Mouse (Mus musculus) spleen, embryonic (tissue): ENCODE data around the gene Pias4.
"Not testable (repeated sequence)": the region's sequence is repeated elsewhere in the genome, so short reads cannot be mapped to it uniquely, and the experiment has no call there.

ENCODE experiments used
- CTCF ChIA-PET: fragments of 350-600 bp; sonication (Branson Sonifier 250); formaldehyde crosslinking; loops from one replicate; lab custom pipeline; 2022; lab: Charles Lee

Pias4 gene

DNA sequence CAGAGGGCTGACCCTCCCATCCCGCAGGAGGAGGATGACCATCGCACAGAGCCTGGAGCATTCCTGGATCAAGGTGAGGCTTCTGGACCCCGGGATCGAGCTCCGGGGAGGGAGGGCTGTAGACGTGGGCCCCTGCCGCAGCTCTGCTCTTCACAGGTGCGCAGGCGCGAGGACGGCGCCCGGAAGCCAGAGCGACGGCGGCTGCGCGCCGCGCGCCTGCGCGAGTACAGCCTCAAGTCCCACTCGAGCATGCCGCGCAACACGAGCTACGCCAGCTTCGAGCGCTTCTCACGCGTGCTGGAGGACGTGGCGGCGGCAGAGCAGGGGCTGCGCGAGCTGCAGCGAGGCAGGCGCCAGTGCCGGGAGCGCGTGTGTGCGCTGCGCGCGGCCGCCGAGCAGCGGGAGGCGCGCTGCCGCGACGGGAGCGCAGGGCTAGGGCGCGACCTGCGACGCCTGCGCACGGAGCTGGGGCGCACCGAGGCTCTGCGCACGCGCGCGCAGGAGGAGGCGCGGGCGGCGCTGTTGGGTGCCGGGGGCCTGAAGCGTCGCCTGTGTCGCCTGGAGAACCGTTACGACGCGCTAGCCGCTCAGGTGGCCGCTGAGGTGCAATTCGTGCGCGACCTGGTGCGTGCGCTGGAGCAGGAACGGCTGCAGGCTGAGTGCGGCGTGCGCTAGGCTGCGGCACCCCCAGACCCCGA lies 24.7 kb upstream of the Pias4 start:
- CTCF ChIA-PET, result interaction anchor here (0.6 to 1.4 kb wide), 2 partner anchors 25 to 303 kb away, joined by 3 read pairs; no protein-coding TSS in a partner anchor

DNA sequence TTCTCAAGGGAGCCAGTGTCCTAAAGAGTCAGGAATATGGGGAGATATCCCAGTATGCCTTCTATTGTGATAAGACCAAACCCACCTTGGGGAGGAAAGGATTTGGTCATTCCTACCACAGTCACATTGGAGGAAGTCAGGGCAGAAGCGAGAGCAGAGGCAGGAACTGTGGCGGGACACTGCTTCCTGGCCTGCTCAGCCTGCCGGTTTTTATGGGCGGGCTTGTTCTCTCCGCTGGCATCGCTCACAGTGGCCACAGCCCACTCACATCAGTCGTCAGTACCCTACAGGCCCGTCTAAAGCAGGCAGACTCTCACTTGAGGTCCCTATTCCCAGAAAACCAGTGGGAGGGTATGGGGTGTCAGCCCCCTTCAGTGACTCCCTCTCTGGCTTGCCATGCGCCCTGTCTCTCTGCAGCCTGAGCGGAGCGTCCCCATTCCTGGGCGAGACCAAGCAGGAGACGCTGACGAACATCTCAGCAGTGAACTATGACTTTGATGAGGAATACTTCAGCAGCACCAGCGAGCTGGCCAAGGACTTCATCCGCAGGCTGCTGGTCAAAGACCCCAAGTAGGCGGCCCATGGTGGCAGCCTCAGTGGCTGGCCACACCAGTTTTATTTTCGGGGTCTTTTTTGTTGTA lies 23.7 kb upstream of the Pias4 start:
- CTCF ChIA-PET, result no interaction called here

DNA sequence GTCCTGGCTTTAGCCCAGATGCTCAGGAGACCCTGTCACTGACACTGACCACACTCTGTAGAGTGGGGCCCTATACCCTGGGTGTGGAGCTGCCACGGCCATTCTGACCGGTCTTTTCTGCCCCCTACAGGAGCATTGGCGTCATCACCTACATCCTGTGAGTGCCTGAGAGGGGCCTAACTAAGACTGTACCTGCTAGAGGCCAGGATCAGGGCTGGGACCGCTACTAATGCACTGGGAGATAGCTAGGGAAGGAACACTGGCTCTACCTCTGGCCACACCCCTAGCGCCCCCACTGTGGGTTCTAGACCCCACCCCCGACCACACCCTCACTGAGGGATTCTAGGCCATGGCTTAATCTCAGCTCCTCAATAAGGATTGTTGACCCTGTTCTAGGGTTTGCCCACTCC lies 23.2 kb upstream of the Pias4 start:
- CTCF ChIA-PET, result interaction anchor here (0.8 kb wide), 1 partner anchor 117 kb away, joined by 3 read pairs; no protein-coding TSS in a partner anchor

DNA sequence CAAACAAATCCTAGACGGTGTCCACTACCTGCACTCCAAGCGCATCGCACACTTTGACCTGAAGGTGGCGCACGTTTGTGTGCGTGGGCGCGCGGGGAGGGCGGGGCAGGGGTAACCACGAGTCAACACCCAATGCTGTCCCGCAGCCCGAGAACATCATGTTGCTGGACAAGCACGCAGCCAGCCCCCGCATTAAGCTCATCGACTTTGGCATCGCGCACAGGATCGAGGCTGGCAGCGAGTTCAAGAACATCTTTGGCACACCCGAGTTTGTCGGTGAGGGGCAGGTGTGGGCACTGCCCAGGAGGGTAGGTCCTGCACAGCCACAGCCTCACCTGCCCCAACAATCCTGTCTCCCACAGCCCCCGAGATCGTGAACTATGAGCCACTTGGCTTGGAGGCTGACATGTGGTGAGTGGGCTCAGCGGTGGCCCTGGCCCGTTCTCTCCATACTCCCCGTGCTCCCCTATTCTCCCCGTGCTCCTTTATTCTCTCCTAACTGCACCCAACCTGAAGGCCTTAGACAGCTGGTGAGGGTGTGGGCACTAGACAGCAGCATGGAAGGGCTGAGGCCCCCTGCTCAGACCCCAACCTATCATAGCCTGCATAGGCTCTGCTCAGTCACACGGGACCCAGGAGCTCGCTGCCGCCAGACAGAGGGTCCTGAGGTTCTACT lies 22.7 kb upstream of the Pias4 start:
- CTCF ChIA-PET, result interaction anchor here (0.7 to 0.8 kb wide), 2 partner anchors 27 to 116 kb away, joined by 3 to 5 read pairs; no protein-coding TSS in a partner anchor

DNA sequence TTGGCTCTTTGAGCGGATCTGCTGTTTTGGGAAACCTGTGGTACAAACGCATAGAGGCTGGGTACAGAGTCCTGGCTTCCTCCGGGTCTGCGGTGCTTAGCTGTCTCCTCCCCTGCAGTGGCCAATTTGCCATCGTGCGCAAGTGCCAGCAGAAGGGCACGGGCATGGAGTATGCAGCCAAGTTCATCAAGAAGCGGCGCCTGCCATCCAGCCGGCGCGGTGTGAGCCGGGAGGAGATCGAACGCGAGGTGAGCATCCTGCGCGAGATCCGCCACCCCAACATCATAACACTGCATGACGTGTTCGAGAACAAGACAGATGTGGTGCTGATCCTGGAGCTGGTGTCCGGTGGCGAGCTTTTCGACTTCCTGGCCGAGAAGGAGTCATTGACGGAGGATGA lies 22.1 kb upstream of the Pias4 start:
- CTCF ChIA-PET, result interaction anchor here (0.7 kb wide), 1 partner anchor 28 kb away, joined by 5 read pairs; no protein-coding TSS in a partner anchor

DNA sequence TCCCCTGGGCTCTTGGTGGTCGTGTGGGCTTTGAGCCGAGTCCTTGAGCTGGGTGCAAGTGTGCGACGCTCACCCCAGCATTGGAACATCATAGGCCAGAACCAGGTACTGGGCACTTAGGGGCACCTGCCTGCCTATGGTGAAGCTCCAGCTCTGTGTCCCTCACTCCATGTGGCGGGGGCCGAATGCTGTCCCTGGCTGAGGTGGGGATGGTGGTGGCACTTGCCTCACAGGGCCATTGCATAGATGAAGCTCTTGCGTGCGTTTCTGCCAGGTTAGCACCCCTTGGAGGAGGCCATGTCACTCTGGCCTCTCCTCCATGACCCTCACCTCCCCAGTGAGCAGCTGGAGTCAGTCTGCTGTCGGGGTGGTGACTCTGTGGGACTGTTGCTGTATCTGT lies 19.4 kb upstream of the Pias4 start:
- CTCF ChIA-PET, result no interaction called here

DNA sequence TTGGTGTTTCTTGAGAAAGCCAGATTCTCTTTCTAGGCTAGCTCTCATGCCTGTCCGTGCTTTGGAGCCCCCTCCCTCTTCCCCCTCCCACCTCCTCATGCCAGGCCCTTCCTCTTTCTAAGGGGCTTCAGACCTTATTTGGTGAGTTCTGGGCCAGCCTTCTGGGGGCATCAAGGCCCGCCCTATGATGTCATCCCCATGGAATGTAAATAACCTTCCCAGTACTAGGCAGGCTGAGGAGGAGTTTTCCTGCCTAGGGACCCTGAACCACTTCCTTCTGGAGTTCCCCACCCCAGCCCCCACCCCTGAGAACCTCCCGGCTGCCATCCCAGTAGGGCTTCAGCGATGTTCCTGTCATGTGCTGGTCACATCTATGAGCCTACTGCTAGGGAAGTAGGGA lies 17.0 kb upstream of the Pias4 start:
- CTCF ChIA-PET, result no interaction called here

DNA sequence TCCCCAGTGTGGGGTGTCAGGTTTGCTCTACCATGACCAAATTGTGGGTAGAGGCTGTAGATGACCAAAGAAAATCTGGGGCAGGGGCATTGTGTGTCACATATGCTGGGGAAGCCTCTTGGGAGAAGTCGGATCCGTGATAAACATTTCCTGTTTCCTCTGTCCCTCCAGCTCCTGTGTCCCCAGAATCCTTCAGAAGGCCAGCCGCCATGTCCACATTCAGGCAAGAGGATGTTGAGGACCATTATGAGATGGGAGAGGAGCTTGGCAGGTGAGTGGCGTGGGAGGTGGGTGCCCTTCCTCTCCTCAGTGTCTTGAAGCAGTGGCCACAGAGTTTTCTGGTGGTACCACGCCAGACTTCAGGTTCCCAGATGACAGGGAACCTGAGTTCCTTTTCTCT lies 16.1 kb upstream of the Pias4 start, which contains the start of gene 4930442H23Rik:
TSS of gene 4930442H23Rik (minus strand) at position 45 of the 400 bp plus-strand sequence.
- CTCF ChIA-PET, result no interaction called here

DNA sequence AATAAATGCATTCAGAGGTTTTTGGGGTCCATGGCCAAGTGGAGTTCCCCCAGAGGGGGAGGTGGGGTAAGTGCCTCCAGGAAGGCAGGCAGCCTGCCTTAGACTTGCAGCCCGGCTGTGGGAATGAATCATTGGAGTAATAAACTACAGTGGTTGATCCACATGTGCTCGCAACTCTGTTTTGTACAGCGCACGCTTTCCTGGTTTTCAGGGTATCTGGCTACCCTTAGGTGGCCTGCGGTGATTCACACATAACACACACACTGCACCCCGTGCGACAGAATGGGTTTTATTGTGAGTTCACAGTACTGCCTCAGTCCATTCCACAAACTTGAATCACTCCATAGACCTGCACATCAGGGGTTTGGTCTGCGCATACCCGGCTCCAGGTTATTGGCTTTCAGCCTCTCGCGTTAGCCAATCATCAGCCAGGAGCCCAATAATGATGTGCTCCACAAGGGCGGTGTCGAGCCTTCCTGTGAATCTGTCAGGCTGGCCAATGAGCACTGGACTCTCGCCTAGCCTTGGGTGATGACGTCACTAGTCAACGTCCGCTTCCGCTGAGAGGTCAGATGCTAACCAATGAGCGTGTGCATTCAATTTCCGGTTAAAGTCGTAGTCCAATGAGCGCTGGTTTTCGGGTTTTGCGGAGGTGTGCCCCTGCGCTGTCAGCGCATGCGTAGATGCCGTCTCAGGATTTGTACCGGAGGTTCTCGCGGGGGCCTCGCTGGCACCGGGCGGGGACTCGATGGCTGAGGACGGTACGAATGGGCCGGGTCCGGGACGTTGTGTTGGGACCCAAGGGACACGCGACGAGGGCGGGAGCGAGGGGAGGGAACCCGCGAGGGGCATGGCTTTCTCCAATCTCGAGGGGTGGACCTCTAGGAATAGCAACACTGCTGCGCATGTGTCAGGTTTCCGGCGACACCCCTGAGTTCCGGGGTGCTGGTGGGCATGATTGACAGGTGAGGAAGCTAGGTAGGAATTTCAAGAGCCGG lies 14.9 kb upstream of the Pias4 start, which contains the start of gene Dapk3:
TSS of gene Dapk3 (plus strand) at position 670 of the 998 bp plus-strand sequence.
- CTCF ChIA-PET, result no interaction called here

DNA sequence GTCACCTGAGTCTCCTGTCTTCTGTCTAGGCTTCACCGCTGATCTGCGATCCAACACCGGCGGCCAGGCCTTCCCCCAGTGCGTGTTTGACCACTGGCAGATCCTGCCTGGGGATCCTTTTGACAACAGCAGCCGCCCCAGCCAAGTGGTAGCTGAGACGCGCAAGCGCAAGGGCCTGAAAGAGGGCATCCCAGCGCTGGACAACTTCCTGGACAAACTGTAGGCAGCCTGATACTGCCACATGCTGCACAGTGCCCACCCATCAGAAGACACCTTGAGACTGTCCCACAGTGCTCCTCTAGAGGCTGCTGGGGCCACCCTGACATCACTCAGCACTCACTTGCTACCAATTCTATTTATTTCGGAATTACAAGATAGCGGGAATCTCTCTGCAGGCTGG lies 14.1 kb upstream of the Pias4 start:
- CTCF ChIA-PET, result not testable (repeated sequence)

DNA sequence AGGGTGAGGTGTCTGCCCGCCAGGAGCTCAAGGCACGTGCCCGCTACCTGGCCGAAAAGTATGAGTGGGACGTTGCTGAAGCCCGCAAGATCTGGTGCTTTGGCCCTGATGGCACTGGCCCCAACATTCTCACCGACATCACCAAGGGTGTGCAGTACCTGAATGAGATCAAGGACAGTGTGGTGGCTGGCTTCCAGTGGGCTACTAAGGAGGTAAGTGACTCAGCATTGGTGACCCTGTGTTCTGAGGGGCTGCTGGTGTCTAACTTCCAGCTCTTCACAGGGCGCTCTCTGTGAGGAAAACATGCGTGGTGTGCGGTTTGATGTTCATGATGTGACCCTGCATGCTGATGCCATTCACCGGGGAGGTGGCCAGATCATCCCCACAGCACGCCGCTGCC lies 13.2 kb upstream of the Pias4 start:
- CTCF ChIA-PET, result no interaction called here

DNA sequence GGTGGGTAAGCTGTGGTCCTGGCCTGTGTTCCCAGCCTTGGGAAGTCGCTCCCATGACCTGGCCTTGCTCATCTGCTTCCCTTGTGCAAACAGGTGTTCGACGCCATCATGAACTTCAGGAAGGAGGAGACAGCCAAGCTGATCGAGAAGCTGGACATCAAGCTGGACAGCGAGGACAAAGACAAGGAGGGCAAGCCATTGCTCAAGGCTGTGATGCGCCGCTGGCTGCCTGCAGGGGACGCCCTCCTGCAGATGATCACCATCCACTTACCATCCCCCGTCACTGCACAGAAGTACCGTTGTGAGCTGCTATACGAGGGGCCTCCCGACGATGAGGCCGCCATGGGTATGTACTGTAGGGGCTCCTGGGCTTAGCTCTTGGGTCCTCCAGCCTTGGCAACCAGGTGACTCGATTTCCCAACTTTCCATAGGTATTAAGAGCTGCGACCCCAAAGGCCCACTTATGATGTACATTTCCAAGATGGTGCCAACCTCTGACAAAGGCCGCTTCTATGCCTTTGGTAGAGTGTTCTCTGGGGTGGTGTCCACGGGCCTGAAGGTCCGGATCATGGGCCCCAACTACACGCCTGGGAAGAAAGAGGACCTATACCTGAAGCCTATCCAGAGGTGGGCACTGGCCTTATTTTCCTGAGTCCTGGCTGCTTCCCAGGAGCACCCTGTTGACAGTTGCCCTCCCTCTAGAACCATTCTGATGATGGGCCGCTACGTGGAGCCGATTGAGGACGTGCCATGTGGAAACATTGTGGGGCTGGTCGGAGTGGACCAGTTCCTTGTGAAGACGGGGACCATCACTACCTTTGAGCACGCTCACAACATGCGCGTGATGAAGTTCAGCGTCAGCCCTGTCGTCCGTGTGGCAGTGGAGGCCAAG lies 12.0 kb upstream of the Pias4 start:
- CTCF ChIA-PET, result no interaction called here

DNA sequence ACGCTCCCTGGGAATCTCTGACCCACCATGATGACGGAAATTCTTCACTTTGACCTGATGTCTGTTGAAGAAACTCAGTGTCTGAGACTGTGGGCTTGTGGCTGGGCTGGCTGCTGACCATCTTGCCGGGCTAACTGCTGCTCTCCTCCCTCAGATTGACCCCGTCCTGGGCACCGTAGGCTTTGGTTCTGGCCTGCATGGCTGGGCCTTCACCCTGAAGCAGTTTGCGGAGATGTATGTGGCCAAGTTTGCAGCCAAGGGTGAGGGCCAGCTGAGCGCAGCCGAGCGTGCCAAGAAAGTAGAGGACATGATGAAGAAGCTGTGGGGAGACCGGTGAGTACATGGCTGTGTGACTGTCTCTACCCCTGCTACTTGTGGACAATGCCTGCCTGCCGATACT lies 11.2 kb upstream of the Pias4 start:
- CTCF ChIA-PET, result no interaction called here

DNA sequence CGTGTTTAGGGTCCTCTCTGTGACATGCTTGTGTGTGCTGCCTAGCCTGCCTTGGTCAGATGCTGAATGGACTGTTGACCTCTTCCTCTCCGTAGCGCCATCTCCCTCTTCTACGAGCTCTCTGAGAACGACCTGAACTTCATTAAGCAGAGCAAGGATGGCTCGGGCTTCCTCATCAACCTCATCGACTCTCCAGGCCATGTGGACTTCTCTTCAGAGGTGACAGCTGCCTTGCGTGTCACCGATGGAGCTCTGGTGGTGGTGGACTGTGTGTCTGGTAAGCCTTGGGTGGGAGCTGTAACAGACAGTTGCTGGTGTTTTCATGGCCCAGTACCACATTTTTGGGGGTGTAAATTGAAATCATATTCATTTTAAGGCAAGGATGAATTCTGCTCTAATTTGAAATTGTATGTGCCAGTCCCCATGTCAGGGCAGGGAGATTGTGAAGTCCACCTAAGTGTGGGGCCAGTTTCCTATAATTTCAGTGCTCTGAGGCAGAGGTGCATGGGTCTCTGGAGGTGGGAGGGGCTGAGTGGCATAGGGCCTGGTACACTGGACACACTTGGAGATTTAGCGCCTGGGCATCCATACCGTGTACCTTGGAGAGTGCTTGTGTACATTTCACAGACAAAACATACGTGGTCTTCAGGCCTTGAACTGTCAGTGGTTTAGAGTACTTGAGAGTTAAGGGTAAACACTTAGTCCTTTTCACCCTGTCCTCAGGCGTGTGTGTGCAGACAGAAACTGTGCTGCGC lies 10.4 kb upstream of the Pias4 start:
- CTCF ChIA-PET, result no interaction called here

DNA sequence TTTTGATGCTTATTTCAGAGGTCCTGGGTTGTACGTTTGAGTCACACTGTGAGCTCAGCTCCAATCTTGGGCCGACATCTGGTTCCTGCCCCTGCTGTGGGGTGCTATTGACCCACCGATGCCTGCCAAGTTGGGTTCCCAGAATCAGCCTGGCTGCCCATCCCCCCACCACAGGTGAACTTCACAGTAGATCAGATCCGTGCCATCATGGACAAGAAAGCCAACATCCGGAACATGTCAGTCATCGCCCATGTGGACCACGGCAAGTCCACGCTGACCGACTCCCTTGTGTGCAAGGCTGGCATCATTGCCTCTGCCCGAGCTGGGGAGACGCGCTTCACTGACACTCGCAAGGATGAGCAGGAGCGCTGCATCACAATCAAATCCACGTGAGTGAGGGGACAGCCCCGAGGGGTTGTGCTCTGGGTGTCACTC lies 9.8 kb upstream of the Pias4 start:
- CTCF ChIA-PET, result interaction anchor here (0.7 kb wide), 1 partner anchor 15 kb away, joined by 3 read pairs; no protein-coding TSS in a partner anchor

DNA sequence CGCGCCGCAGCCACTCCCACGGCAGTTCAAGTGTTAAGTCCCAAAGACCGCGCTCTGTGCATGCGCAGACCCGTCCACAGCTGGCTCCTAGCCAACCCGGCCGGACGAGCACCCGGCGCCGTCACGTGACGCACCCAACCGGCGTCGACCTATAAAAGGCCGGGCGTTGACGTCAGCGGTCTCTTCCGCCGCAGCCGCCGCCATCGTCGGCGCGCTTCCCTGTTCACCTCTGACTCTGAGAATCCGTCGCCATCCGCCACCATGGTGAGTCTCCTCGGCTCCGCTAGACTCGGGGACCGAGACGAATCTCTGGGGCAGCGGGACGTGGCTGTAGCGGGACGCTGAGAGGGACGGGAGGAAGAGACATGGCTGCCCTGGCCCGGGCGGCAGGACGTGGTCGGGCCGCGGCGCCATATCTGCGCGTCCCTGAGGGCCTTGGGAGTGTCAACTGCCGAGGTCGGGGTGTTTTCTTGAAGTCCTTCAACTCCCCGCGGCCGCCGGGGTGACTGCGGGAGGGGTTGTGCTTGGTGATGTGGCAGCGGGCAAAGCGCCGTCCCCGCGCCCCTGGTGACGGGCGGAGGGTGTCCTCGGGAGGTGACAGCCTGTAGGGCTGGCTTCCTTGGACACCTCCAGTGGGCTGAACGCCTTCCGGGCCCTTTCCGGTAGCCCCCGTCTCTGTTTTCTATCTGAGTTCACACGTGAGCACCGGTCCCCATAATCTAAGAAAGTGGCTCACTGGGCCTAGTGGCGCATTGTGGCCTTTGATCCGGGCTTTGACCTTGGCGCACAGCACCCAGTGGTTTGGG lies 8.9 kb upstream of the Pias4 start, which contains the start of gene Eef2:
TSS of gene Eef2 (plus strand) at position 166 of the 806 bp plus-strand sequence.
- CTCF ChIA-PET, result interaction anchor here (0.5 to 0.7 kb wide), 2 partner anchors 14 to 17 kb away, joined by 3 read pairs; no protein-coding TSS in a partner anchor

DNA sequence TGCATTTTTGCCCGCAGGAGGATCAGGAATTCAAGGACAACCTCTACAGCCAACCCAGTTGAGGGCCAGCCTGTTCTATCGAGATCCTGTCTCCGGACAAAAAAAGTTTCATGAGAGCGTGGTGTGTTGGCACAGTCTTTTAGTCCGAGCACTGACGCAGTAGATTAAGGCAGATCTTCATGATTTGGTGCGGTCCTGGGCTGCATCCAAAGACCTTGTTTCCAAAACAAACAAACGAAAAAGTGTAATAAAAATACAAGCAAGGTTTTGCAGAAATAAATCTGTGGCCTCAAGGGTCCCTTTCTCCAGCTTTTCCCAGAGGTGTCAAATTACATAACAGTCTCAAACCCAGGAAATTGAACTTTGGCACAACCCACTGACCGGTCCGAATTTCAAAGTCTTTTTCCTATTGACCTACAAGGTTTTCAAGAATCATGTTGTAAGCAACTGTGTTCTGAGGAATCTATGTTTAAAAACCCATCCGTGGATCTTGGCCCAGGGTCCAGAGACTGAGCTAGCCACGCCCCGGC lies 8.3 kb upstream of the Pias4 start:
- CTCF ChIA-PET, result interaction anchor here (0.5 kb wide), 1 partner anchor 17 kb away, joined by 3 read pairs; no protein-coding TSS in a partner anchor

DNA sequence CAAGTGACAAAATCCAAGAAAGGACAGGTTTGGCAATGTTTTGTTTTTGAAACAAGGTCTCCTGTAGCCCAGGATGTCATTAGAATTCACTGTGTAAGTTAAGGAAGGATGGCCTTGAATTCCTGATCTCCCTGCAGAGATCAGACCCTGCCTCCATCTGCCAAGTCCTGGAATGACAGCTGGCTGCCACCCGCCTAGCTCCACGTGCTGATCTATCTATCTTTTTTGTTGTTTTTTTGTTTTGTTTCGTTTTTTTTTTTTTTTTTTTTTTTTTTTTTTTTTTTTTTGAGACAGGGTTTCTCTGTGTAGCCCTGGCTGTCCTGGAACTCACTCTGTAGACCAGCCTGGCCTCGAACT lies 7.6 kb upstream of the Pias4 start:
- CTCF ChIA-PET, result not testable (repeated sequence)
